Mouse (Mus musculus) adrenal gland, adult (tissue): ENCODE results near the gene Tmprss4.

ENCODE experiments used
- DNase-seq, 2 experiments: peaks; one replicate each; pipeline ENCODE4 v3.0.0; 2022 to 2023; ENCODE audit warnings: low spot score in 1 of 2; ENCODE audit not compliant: inconsistent age in 2 of 2

The Tmprss4 gene

GRCm38 (mm10) chr9:45203797-45204410 lies at the start of gene Tmprss4:
Gene Tmprss4, minus strand, starts transcription at chr9:45204092.
- no peak for DNase-seq

- DNase-seq: no peak
These were observed 48.5 kb upstream of the Tmprss4 start for GRCm38 (mm10) chr9:45252395-45252794.

- no peak for DNase-seq
These were observed 48.1 kb upstream of the Tmprss4 start for GRCm38 (mm10) chr9:45251990-45252389.

GRCm38 (mm10) chr9:45251281-45251680 lies 47.4 kb upstream of the Tmprss4 start:
- no peak for DNase-seq

- no peak for DNase-seq
These were observed 46.4 kb upstream of the Tmprss4 start for GRCm38 (mm10) chr9:45250306-45250705.

GRCm38 (mm10) chr9:45247536-45247935 lies 43.6 kb upstream of the Tmprss4 start:
- peak in 1 of 2 experiments; percentile 32 for DNase-seq

- peak in 1 of 2 experiments; percentile 46 for DNase-seq
These were observed 42.2 kb upstream of the Tmprss4 start for GRCm38 (mm10) chr9:45246060-45246459.

- DNase-seq: no peak
These were observed 41.5 kb upstream of the Tmprss4 start for GRCm38 (mm10) chr9:45245432-45245831.

GRCm38 (mm10) chr9:45241397-45241796 lies 37.5 kb upstream of the Tmprss4 start:
- DNase-seq: no peak

- DNase-seq: no peak
These were observed 32.9 kb upstream of the Tmprss4 start for GRCm38 (mm10) chr9:45236744-45237143.

GRCm38 (mm10) chr9:45235668-45236227 lies 31.9 kb upstream of the Tmprss4 start:
- no peak for DNase-seq

GRCm38 (mm10) chr9:45229359-45229758 lies 25.5 kb upstream of the Tmprss4 start:
- no peak for DNase-seq

- DNase-seq: peak; percentile 83 to 96
These were observed 17.7 kb upstream of the Tmprss4 start for GRCm38 (mm10) chr9:45221567-45221966.

GRCm38 (mm10) chr9:45219644-45220043 lies 15.8 kb upstream of the Tmprss4 start:
- no peak for DNase-seq

- DNase-seq: peak; percentile 29 to 61
These were observed 11.8 kb upstream of the Tmprss4 start for GRCm38 (mm10) chr9:45215526-45216179.

- DNase-seq: no peak
These were observed 8.1 kb upstream of the Tmprss4 start for GRCm38 (mm10) chr9:45212001-45212400.

- DNase-seq: no peak
These were observed 3.3 kb upstream of the Tmprss4 start for GRCm38 (mm10) chr9:45207015-45207743.

GRCm38 (mm10) chr9:45206121-45206520 lies 2.2 kb upstream of the Tmprss4 start:
- no peak for DNase-seq

- no peak for DNase-seq
These were observed 1.3 kb upstream of the Tmprss4 start for GRCm38 (mm10) chr9:45205143-45205542.

GRCm38 (mm10) chr9:45202021-45202798 lies 1.7 kb downstream of the Tmprss4 start:
- DNase-seq: no peak
